In genomic region chr19:55491126-55492076, GRCm38 (mm10) we compare ENCODE assay signal across 16 mouse cellular contexts.
DNase-seq lines count a peak whose midpoint lies in the region; ATAC-seq and TF ChIP-seq lines count a peak whose summit lies in the region.
"Had no signal": no experiment of that assay in that cellular context is flagged by ENCODE, and none has a peak within 500 bp of the region (broad histone marks: within the 10 kb centered on the region; RNA-seq: fewer than 3 reads in every experiment).

No protein-coding gene starts in this region.

- no peak overlapping the region for H3K4me3 ChIP-seq in kidney, adult 2 months (ENCODE audit: insufficient read depth, low read depth, low read length)
- H3K4me3 ChIP-seq in midbrain, embryonic 13.5 days (replicated peaks) = no peak overlapping the region
- no peak overlapping the region for H3K4me3 ChIP-seq in midbrain, embryonic 15.5 days
- H3K4me3 ChIP-seq: embryonic facial prominence, embryonic 15.5 days; heart, embryonic 15.5 days; hindbrain, embryonic 13.5 days; megakaryocyte, embryonic 14.5 days had no signal

- no peak overlapping the region for H3K27ac ChIP-seq in kidney, adult 2 months (ENCODE audit: insufficient read depth, low read depth, low read length)
- H3K27ac ChIP-seq in midbrain, embryonic 13.5 days = 0 out of 2 replicates have a peak overlapping the region, but pooled peaks have one; percentile 44
- H3K27ac ChIP-seq in midbrain, embryonic 15.5 days = no peak overlapping the region
- H3K27ac ChIP-seq: embryonic facial prominence, embryonic 15.5 days; heart, embryonic 15.5 days; hindbrain, embryonic 13.5 days; liver, embryonic 14.5 days had no signal

- no peak for TF ChIP-seq CTCF in kidney, adult 2 months (conservative IDR thresholded peaks at IDR 0.05; ENCODE audit: insufficient read depth, insufficient read length, low read depth, low read length)
- TF ChIP-seq CTCF in brain, embryonic 14.5 days (IDR thresholded peaks at IDR 0.05; ENCODE audit: borderline replicate concordance, extremely low read depth, insufficient read depth, insufficient read length) = no peak

- no peaks in the 10 kb centered on the region for H3K9me3 ChIP-seq in midbrain, embryonic 13.5 days
- no peaks in the 10 kb centered on the region for H3K9me3 ChIP-seq in midbrain, embryonic 15.5 days
- H3K9me3 ChIP-seq: embryonic facial prominence, embryonic 15.5 days; heart, embryonic 15.5 days; hindbrain, embryonic 13.5 days; megakaryocyte, embryonic 14.5 days had no signal

- H3K36me3 ChIP-seq in kidney, adult 2 months (ENCODE audit: control insufficient read depth, insufficient read depth, low read length) = no peaks in the 10 kb centered on the region
- no peaks in the 10 kb centered on the region for H3K36me3 ChIP-seq in midbrain, embryonic 13.5 days
- H3K36me3 ChIP-seq in midbrain, embryonic 15.5 days (replicated peaks) = no peaks in the 10 kb centered on the region
- H3K36me3 ChIP-seq: embryonic facial prominence, embryonic 15.5 days; heart, embryonic 15.5 days; hindbrain, embryonic 13.5 days had no signal

- no peaks in the 10 kb centered on the region for H3K27me3 ChIP-seq in kidney, adult 2 months (replicated peaks; ENCODE audit: control insufficient read depth, insufficient read depth, low read length)
- H3K27me3 ChIP-seq in midbrain, embryonic 13.5 days = peaks cover 4% of the 10 kb centered on the region; the same call in 1 of the 2 replicates
- H3K27me3 ChIP-seq in midbrain, embryonic 15.5 days (replicated peaks) = no peaks in the 10 kb centered on the region
- H3K27me3 ChIP-seq: embryonic facial prominence, embryonic 15.5 days; heart, embryonic 15.5 days; megakaryocyte, embryonic 14.5 days had no signal

- no peak overlapping the region for H3K4me2 ChIP-seq in midbrain, embryonic 13.5 days (replicated peaks)
- no peak overlapping the region for H3K4me2 ChIP-seq in midbrain, embryonic 15.5 days
- H3K4me2 ChIP-seq: embryonic facial prominence, embryonic 15.5 days; heart, embryonic 15.5 days; hindbrain, embryonic 13.5 days had no signal

- WGBS in kidney, adult 2 months = 37% methylated on average over 15 of the region's 15 CpGs
- 35% methylated on average over 15 of the region's 15 CpGs for WGBS in midbrain, embryonic 13.5 days
- WGBS in midbrain, embryonic 15.5 days = 41% methylated on average over 15 of the region's 15 CpGs

- peak; percentile 36 for DNase-seq in kidney, adult 2 months
- DNase-seq in kidney, adult 8-10 months = no peak
- DNase-seq in brain, embryonic 14.5 days (ENCODE audit: low read depth) = peak; percentile 52
- peak; percentile 71 for DNase-seq in retina, postnatal 1 day
- no peak for DNase-seq in thymus, postnatal 0 days (ENCODE audit: low spot score)
- no peak for DNase-seq in layer of hippocampus, postnatal 10 days (ENCODE audit: low spot score in 2 of 2)
- DNase-seq: cerebellum, adult 9-11 months had no signal

- H3K4me1 ChIP-seq in kidney, adult 2 months (ENCODE audit: control insufficient read depth, insufficient read depth, low read length) = peaks cover 9% of the 10 kb centered on the region
- H3K4me1 ChIP-seq in midbrain, embryonic 13.5 days (replicated peaks) = peaks cover 14% of the 10 kb centered on the region
- H3K4me1 ChIP-seq in midbrain, embryonic 15.5 days = no peaks in the 10 kb centered on the region
- H3K4me1 ChIP-seq: heart, embryonic 15.5 days had no signal

- no peak overlapping the region for H3K9ac ChIP-seq in midbrain, embryonic 13.5 days (replicated peaks)
- H3K9ac ChIP-seq in midbrain, embryonic 15.5 days = no peak overlapping the region
- H3K9ac ChIP-seq: embryonic facial prominence, embryonic 15.5 days; heart, embryonic 15.5 days; hindbrain, embryonic 13.5 days; liver, embryonic 14.5 days had no signal

- no peak for TF ChIP-seq POLR2A in kidney, adult 2 months (IDR thresholded peaks at IDR 0.05; ENCODE audit: low read depth, low read length)
- TF ChIP-seq POLR2A in brain, embryonic 14.5 days (IDR thresholded peaks at IDR 0.05; ENCODE audit: borderline replicate concordance, extremely low read depth, insufficient read depth, insufficient read length, poor library complexity, severe bottlenecking) = no peak

- ATAC-seq in midbrain, embryonic 13.5 days = no peak
- no peak for ATAC-seq in midbrain, embryonic 15.5 days (replicated peaks)
- ATAC-seq: activated CD4-positive, CD25-positive, alpha-beta regulatory T cell, adult 4 months; CD4-positive, CD25-positive, alpha-beta regulatory T cell, adult 4 months had no signal

Comparison
In these comparisons a context has a peak if more than half of its experiments do, and no peak if none do; other contexts are left out.
1. DNase-seq: peak in kidney, adult 2 months (single experiment), brain, embryonic 14.5 days (single experiment) and retina, postnatal 1 day (single experiment); none in kidney, adult 8-10 months (0 of 2), thymus, postnatal 0 days (single experiment) and layer of hippocampus, postnatal 10 days (0 of 2).